Mouse (Mus musculus) limb, embryonic 14.5 days (tissue): Measurements from ENCODE around the gene Tctn1. TPM values are rescaled to one million over a fixed set of nuclear protein-coding genes. Genes with fewer than 3 reads are reported as not detected.

ENCODE experiments used
- ATAC-seq: fragments of 200-750 bp; cut with Nextera tagmentation; 2 replicates; pipeline ENCODE4 v1.8.0; 2017; ENCODE audit warnings: low read depth, moderate number of reproducible peaks, moderate TSS enrichment; ENCODE audit not compliant: low FRiP score
- DNase-seq: peaks from one replicate; pipeline ENCODE4 v3.0.0-alpha.2; 2015; ENCODE audit warnings: low spot score
- H3K27ac ChIP-seq: fragments of 300-500 bp; sonication (generic); replicated peaks from 2 replicates; pipeline ENCODE4 v1.5.1; 2014; ENCODE audit warnings: low read depth, mild to moderate bottlenecking, low read length, moderate library complexity, mixed read lengths
- H3K27me3 ChIP-seq: fragments of 300-500 bp; sonication (generic); 2 replicates; pipeline ENCODE4 v1.6.1; 2014; ENCODE audit warnings: low read length, mixed read lengths; ENCODE audit not compliant: control insufficient read depth, insufficient read depth
- H3K36me3 ChIP-seq: fragments of 300-500 bp; sonication (generic); 2 replicates; pipeline ENCODE4 v1.6.1; 2014; ENCODE audit warnings: mild to moderate bottlenecking, low read length, moderate library complexity, mixed read lengths; ENCODE audit not compliant: control insufficient read depth, insufficient read depth
- H3K4me1 ChIP-seq: fragments of 300-500 bp; sonication (generic); 2 replicates; pipeline ENCODE4 v1.6.1; 2014; ENCODE audit warnings: antibody characterized with exemption, low read length, mixed read lengths; ENCODE audit not compliant: control insufficient read depth, insufficient read depth
- H3K4me2 ChIP-seq: fragments of 300-500 bp; sonication (generic); replicated peaks from 2 replicates; pipeline ENCODE4 v1.6.1; 2014; ENCODE audit warnings: low read depth, mild to moderate bottlenecking, low read length, moderate library complexity; ENCODE audit not compliant: severe bottlenecking
- H3K4me3 ChIP-seq: fragments of 300-500 bp; sonication (generic); replicated peaks from 2 replicates; pipeline ENCODE4 v1.5.1; 2014; ENCODE audit warnings: low read length
- H3K9ac ChIP-seq: fragments of 300-500 bp; sonication (generic); 2 replicates; pipeline ENCODE4 v1.6.1; 2014; ENCODE audit warnings: mild to moderate bottlenecking, low read depth, low read length, moderate library complexity; ENCODE audit not compliant: severe bottlenecking
- H3K9me3 ChIP-seq: fragments of 300-500 bp; sonication (generic); 2 replicates; pipeline ENCODE4 v1.6.1; 2016; ENCODE audit warnings: low read length; ENCODE audit not compliant: control insufficient read depth
- POLR2A ChIP-seq: fragments of 200-500 bp; IDR thresholded peaks from 2 replicates; pipeline ENCODE4 v1.8.0; 2012; ENCODE audit warnings: inconsistent platforms, mild to moderate bottlenecking, moderate library complexity, borderline replicate concordance; ENCODE audit not compliant: insufficient read depth, insufficient read length; ENCODE audit errors: extremely low read depth
- WGBS: fragments of 180-500 bp; shearing (Covaris S2); extraction: QIAGEN DNeasy Blood & Tissue Kit; methylation state at CpG from one replicate; pipeline ENCODE4 v1.1.7; 2014; 5-methylcytosine and 5-hydroxymethylcytosine counted together
- polyA plus RNA-seq, 2 experiments: library from polyadenylated mRNA; depleted of rRNA in 1 of 2; stranded (reverse) in 1 of 2; unstranded in 1 of 2; fragments of >200 nt; fragmentation: Nextera tagmentation in 1 of 2; extraction: Ambion mirVana in 1 of 2; gene quantifications; 2 replicates each; pipeline versions ENCODE4 v1.2.1 to v1.2.3; 2012 to 2014

The Tctn1 gene
- polyA plus RNA-seq, 2 experiments = 5.5 to 28.3 TPM

- Histone ChIP-seq H3K27ac (no peak overlapping the region), H3K9me3 (no peaks in the 10 kb centered on the region), H3K27me3 (no peaks in the 10 kb centered on the region), H3K4me2 (no peak overlapping the region), H3K4me1 (peaks cover 7% of the 10 kb centered on the region), H3K36me3 (no peaks in the 10 kb centered on the region), H3K9ac (no peak overlapping the region), H3K4me3 (no peak overlapping the region)
- no peak for TF ChIP-seq POLR2A
- 77% methylated on average over 12 of the region's 12 CpGs for WGBS
- DNase-seq (no peak), ATAC-seq (no peak)
Observed at GRCm38 (mm10) chr5:122279799-122280421, 15.7 kb upstream of the Tctn1 start.

- WGBS = 79% methylated on average over 7 of the region's 7 CpGs
- H3K9ac ChIP-seq = no peak overlapping the region
- no peak for ATAC-seq
Observed at GRCm38 (mm10) chr5:122278946-122279345, 14.7 kb upstream of the Tctn1 start.

GRCm38 (mm10) chr5:122274785-122275184 lies 10.5 kb upstream of the Tctn1 start:
- Histone ChIP-seq H3K27ac (no peak overlapping the region), H3K9me3 (no peaks in the 10 kb centered on the region), H3K36me3 (no peaks in the 10 kb centered on the region), H3K4me1 (no peaks in the 10 kb centered on the region), H3K4me3 (no peak overlapping the region), H3K4me2 (no peak overlapping the region), H3K9ac (no peak overlapping the region), H3K27me3 (no peaks in the 10 kb centered on the region)
- DNase-seq (no peak), ATAC-seq (no peak)
- WGBS = 35% methylated on average over 5 of the region's 5 CpGs
- no peak for TF ChIP-seq POLR2A

More at GRCm38 (mm10) chr5:122278946-122279345, 14.7 kb upstream of the Tctn1 start:
- Histone ChIP-seq H3K27ac (no peak overlapping the region), H3K4me1 (peaks cover 7% of the 10 kb centered on the region), H3K27me3 (no peaks in the 10 kb centered on the region), H3K4me3 (no peak overlapping the region), H3K9me3 (no peaks in the 10 kb centered on the region), H3K4me2 (no peak overlapping the region), H3K36me3 (no peaks in the 10 kb centered on the region)
- no peak for DNase-seq
- no peak for TF ChIP-seq POLR2A

- Histone ChIP-seq H3K4me1 (no peaks in the 10 kb centered on the region), H3K4me2 (no peak overlapping the region), H3K36me3 (no peaks in the 10 kb centered on the region), H3K4me3 (no peak overlapping the region), H3K27me3 (no peaks in the 10 kb centered on the region), H3K27ac (no peak overlapping the region), H3K9ac (no peak overlapping the region), H3K9me3 (no peaks in the 10 kb centered on the region)
- 72% methylated on average over 5 of the region's 5 CpGs for WGBS
- ATAC-seq (no peak), DNase-seq (no peak)
- no peak for TF ChIP-seq POLR2A
Observed at GRCm38 (mm10) chr5:122272821-122273220, 8.6 kb upstream of the Tctn1 start.

- no peak overlapping the region for H3K4me3 ChIP-seq
- no peak for TF ChIP-seq POLR2A
- no peak overlapping the region for H3K27ac ChIP-seq
- H3K9ac ChIP-seq = no peak overlapping the region
- H3K4me2 ChIP-seq = no peak overlapping the region
- WGBS = 66% methylated on average over 12 of the region's 12 CpGs
- DNase-seq (no peak), ATAC-seq (no peak)
- no peaks in the 10 kb centered on the region for H3K36me3 ChIP-seq
- no peaks in the 10 kb centered on the region for H3K27me3 ChIP-seq
- no peaks in the 10 kb centered on the region for H3K4me1 ChIP-seq
- no peaks in the 10 kb centered on the region for H3K9me3 ChIP-seq
Observed at GRCm38 (mm10) chr5:122268858-122269604, 4.8 kb upstream of the Tctn1 start.
